Mouse (Mus musculus) telencephalon, adult 2 months (tissue): ENCODE data around the gene Lrmda.

Source experiments
- DNase-seq: peaks from one replicate; pipeline ENCODE4 v3.0.0-alpha.2; 2011; ENCODE audit warnings: low read depth, low spot score

Gene Lrmda

GRCm38 (mm10) chr14:22495286-22495685 is 475.8 kb downstream of the Lrmda start:
- DNase-seq = no peak

DNA sequence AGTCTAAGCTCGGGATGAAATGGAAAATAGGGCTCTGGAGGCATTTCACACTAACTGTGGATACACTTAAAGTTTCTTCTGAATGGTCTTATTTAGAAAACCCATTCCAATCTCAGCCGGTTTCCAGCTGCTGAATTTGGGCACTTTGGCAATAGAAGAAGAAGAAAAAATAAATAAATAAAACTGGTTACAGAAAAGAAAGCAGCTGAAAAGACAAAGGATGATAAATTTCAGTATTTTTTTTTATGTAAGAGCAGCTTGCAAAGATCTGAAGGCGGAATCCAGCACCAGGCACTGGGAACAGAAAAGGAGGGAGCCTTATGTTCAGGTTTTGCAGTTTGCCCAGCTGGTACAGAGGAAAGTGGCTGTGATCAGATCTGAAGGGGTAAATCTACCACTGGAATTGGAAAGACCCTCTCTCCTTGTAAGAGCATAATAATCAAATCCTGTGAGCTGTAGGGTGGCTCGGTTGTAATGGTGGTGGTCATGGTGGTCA is 478.2 kb downstream of the Lrmda start:
- DNase-seq = peak; percentile 55

DNA sequence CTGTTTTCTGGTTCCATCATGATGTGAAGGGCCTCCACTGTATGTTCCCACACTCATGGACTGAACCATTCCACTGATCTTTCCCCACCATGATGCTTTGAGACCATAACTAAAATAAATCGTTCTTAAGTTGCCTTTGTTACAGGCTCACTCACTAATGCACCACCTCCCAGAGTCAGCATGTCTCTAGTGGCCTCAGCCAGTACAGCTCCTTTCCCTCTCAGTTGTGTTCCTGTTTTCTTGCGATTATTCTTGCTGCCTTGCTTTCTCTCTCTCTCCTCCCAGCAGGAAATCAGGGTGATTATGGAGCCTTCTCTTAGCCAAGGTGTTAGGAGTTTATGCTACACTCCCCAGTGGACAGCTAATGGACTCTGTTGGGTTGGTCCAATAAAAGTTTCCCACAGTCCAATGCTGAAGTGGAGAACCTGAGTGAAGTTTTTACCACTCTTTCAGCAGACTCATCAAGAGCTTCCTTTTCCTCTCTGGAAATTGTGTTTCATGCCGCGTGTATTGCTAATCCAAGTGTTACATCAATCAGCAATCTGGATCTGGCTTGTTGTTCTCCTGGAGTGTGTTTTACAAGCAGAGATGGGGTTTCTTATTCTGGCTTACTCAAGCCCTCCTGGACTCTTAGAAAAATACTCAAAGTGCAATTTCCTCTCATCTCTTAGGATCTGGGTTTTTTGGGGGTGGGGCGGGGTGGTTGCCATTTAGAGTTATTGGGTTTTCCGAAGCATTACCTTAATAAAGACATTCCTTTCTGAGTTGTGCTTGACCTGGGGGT is 490.4 kb downstream of the Lrmda start:
- no peak for DNase-seq

DNA sequence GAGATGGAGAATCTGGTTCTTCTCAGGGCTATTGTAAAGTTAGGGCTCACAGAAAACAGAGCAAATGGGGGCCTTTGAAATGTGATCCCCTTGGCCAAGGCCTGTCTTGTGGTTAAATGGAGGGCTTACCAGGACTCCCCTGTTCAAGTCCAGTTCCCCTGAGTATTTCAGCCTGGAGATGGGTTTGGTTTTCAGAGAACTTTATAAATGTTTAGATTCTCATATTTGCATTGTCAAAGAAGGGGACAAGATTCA is 490.9 kb downstream of the Lrmda start:
- no peak for DNase-seq

DNA sequence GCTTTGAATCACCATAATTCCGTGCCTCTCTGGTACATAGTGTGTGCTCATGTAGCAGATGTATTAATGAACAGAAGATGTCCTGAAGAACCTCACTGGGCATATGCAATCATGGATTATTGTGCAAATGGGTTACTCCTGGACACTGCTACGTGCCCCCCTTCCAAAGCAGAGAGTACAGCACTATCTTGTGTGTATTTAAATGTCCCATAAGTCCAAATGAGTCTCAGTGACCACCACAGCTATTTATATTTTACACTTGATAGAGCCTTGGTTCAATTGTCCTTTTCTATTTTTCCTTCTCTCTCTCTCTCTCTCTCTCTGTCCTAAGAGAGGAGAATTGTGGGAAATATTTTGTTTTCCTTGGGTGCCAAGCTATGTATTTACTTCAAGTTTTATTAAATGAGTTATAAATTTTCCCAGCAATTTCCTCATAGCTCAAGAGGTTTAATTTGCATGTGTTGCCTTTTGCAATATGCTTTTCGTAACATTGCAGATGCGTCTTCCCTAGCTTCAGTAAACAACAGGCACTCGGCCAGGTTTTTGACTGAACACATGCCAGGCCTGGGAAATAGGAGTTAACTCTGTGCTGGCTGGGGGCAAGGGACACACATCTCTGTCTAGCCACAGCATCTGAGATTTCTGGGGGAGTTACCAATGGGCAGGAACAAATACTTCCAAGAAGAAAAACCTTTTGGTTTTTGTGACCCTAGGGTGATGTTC is 495.0 kb downstream of the Lrmda start:
- no peak for DNase-seq

DNA sequence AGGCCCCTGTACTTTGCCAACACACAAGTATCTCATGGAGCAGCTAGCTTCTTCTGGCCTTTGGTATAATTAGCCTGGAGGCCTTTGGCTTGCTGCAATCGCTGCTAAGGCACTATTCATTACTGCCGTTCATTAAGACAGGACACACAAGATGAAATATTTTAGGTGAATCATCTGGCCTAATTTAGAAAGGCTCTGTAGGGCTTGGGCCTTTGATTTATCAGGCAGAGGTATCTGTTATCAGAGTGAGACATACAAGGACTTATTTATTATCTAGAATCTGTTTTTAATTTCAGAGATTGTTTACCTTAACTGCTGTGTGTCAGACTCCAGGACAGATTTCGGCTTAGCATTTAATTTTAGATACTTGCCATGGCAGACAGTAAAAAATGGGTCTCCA is 511.2 kb downstream of the Lrmda start:
- no peak for DNase-seq

DNA sequence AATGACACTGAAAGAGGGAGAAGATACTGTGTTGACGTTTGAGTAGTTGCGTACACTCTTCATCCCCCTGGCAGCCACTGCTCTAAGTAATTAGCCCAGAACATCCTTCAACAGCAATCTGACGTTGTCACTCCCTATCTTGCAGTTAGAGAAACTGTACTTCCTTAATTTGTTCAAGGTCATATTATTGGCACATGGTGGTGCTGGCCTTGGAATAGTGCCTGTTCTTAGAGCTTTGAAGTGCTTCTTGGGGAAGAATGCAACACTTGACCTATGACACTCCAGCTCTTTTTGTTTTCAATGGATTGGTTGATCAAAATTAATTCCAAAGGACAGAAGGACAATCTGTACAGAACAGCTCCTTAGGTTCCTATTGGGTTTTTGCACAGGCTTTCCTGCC is 514.0 kb downstream of the Lrmda start:
- DNase-seq = no peak

DNA sequence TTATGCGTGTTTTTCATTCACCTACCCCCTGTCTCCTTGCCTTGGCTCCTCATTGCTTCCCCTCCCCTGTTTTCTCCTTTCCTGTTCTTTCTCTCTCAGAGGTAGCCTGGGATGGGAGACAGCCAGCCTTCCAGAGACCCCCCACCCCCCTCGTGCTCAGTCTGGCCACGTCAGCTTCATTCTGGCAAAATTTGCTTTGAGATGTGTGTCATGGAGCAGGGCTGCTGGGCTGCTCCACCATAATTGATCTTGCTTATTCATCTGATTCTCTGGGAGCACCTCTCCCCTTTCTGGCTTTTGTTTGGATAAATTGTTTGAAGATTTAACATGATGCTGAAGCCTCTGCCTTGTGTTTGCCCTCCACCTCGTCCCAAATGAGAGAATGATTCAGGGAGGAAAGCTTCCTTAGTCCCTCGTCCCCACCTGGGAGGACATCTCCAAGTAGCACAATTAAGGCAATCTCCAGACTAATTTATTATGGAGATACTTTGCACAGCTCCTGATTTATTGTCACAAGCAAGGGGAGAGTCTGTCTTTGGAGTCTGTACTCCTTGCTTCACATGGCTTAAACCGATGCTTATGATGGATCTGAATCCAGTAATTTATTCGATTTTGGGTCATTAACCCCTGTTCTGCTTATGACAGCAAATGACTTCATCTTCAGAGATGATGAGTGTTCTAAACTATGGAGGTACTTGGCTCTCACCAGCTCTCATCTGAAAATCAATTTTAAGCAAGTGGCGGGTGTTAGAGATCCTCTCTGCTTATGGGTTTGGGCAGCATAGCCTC is 526.6 kb downstream of the Lrmda start:
- DNase-seq = no peak

GRCm38 (mm10) chr14:22546676-22546984 is 527.1 kb downstream of the Lrmda start:
- DNase-seq = no peak

- no peak for DNase-seq
Measured at GRCm38 (mm10) chr14:22548286-22548685, 528.8 kb downstream of the Lrmda start.

DNA sequence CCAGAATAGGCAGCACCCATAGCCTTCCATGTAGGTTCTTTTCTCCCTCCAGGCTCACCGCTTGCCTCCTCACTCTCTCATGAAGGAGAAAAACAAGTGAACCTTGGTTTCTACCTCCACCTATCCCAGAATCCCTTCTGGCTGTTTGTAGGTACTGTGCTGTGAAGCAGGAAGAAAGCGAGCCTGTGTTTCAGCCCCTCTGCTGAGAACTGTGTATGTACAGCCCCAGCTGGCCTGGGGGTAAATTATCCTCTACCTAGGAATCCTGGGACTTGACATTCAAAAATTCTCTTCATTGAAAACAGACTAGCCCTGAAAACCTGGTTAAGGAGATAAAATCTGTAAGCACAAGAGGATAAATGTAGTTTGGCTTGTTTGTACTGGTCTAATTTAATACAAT is 529.7 kb downstream of the Lrmda start:
- DNase-seq = no peak

DNA sequence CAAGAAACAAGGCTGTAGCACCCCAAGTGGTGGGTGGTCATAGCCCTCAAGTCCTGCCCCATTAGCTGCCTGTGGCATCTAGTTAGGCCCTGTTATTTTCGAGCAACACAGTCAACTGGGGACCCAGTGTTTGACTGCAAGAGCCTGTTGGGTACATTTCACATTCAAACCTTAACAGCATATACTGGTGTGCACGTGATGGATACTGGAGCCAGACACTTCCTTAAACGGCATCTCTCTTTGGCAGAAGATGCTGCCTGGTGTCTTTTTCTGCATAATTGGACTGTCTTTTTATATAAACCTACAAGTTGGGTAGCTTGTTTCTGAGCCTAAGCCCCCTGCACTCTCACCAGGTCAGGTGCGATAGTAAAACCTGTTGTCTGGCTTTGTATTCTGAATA is 532.8 kb downstream of the Lrmda start:
- peak; percentile 4 for DNase-seq

GRCm38 (mm10) chr14:22552841-22553240 is 533.3 kb downstream of the Lrmda start:
- no peak for DNase-seq

GRCm38 (mm10) chr14:22553717-22554116 is 534.2 kb downstream of the Lrmda start:
- no peak for DNase-seq

DNA sequence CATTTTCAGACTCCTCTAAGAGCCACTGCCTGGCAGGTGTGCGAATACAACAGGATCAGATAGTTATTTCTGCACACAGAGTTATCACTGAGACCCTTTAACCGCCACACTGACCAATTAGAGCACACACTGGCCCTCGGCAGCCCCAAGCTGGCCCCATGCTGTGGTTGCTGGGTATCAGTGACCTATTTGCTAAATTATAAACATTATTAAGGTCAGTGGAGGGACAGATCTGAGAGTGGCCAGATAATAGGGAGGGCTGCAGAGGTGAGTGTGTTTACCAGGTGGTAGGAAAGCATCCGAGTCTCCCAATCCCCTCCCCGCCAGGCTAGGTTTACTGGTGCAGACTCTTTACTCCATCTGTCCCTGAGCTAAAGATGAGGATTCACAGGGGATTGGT is 553.0 kb downstream of the Lrmda start:
- no peak for DNase-seq

DNA sequence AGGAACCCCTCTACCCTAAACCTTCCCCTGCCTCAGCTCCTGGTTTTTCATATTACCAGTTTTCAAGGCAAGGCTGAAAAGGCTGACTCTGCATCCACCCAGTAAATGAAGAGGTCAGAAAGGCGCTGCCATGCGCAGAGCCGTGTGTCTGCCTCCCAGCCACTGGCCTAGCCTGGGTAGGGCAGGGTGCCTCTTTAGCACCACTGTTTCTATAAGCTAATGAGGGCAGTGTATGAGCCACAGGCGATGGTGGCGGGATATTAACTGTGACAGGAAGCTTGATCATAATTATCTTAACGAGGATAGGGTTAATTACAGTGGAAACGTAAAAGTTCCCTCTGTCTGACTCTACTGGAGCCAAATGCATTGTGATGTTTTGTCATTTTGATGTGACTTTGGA is 554.1 kb downstream of the Lrmda start:
- no peak for DNase-seq

DNA sequence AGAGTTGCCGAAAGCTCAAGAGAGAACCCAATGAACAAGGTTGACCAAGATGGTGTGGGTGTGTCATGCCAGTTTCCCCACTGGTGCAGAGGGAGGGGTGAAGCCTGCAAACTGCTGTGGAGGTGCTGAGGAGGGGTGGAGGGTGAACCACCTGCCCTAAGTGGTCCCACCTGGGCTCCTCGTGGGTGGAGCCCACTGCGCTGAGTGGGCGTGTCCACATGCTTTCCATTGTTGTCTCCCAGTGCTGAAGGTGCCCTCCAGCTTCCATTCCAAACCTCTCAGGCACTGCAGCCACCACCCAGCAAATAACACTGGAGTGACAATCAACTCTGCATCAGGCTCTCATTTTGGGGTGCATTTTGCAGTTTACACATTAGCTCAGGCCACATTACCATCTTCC is 554.5 kb downstream of the Lrmda start:
- no peak for DNase-seq

DNA sequence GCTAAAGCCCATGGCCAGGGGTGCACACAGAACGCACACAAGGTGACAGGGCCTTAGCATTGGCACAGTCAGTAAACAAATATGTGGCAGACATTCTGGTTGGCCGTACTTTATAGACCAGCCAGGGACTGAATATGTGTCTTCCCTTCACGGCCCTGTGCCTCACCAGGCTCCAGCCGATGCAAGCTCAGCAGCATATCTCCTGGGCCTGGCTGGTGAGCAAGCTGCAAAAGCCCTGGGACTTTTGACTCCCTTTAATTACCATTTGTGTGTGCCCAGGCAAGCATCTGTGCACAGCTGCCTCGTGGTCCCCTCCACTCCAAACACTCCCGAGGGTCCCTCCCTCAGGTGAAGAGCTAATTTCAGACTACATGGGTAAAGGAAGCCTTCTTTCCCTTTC is 556.9 kb downstream of the Lrmda start:
- DNase-seq = no peak

DNA sequence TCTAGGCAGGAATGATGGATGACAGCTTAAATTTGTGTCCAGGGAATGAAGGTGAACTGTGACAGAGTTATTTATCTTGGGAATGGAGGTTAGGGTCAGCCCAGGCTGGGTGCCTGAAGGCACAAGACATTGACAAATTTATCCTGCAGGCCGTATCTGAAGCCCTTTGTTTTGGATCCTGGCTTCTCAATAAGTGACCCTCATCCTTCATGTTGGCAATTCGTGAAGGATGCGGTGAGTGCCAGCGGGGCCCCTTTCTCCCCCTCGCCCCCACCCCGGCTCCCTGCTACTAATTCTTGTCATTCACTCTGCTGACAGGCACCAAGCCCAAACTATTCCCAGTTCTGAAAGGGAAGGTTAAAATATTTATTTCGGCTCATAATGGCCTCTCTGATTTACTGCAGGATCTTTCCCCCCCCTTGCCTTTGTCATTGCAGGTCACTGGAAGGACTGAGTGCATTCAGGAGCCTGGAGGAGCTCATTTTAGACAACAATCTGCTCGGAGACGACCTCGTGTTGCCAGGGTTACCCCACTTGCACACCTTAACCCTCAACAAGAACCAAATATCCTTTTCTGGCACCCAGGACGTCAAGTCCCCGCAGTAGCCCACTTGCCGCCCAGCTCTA is 558.0 kb downstream of the Lrmda start:
- no peak for DNase-seq

DNA sequence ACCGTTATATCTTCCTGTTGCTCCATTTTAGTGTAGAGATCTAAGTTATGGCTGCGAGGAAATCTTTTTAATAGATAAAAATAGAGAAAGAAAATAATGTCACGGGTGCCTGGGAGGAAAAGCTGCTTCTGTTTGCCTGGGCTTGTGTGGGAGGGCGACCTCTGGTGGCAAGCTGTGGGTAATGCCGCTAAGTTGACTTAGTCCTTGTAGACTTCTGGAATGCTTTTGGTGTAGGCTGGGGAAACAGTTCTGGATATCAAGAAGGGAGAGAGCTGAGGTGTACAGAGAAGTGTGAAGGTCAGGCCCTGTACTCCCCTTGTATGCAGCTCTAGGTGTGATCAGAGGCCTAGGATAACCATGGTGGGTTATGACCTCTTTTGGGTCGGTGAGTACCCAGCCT is 558.7 kb downstream of the Lrmda start:
- DNase-seq = peak; percentile 73

- DNase-seq = no peak
Measured at GRCm38 (mm10) chr14:22578986-22579385, 559.5 kb downstream of the Lrmda start.

GRCm38 (mm10) chr14:22582065-22582464 is 562.6 kb downstream of the Lrmda start:
- no peak for DNase-seq
